Mouse (Mus musculus) liver, embryonic 11.5 days (tissue): ENCODE measurements around the gene Myh9. TPM values are rescaled to one million over a fixed set of nuclear protein-coding genes. Genes with fewer than 3 reads are reported as not detected.
A peak's percentile ranks its signal among the peaks of the same experiment; 100 is the strongest.

Experiments
- ATAC-seq: fragments of 200-750 bp; cut with Nextera tagmentation; replicated peaks from 2 replicates; pipeline ENCODE4 v1.8.0; 2017; ENCODE audit warnings: moderate number of reproducible peaks, mild to moderate bottlenecking, moderate TSS enrichment, moderate library complexity; ENCODE audit not compliant: low FRiP score
- DNase-seq: peaks from one replicate; pipeline ENCODE4 v3.0.0-alpha.2; 2017; ENCODE audit warnings: low spot score
- H3K27ac ChIP-seq: fragments of 300-500 bp; sonication (generic); 2 replicates; pipeline ENCODE4 v1.5.1; 2014; ENCODE audit warnings: mild to moderate bottlenecking, low read depth, low read length, control low read depth
- H3K27me3 ChIP-seq: fragments of 300-500 bp; sonication (generic); replicated peaks from 2 replicates; pipeline ENCODE4 v1.6.1; 2014; ENCODE audit warnings: low read length, mixed read lengths; ENCODE audit not compliant: control insufficient read depth, insufficient read depth
- H3K36me3 ChIP-seq: fragments of 300-500 bp; sonication (generic); 2 replicates; pipeline ENCODE4 v1.6.1; 2014; ENCODE audit warnings: mild to moderate bottlenecking, low read length, moderate library complexity, mixed read lengths; ENCODE audit not compliant: control insufficient read depth, insufficient read depth
- H3K4me1 ChIP-seq: fragments of 300-500 bp; sonication (generic); replicated peaks from 2 replicates; pipeline ENCODE4 v1.6.1; 2014; ENCODE audit warnings: low read length, mixed read lengths; ENCODE audit not compliant: control insufficient read depth, insufficient read depth
- H3K4me2 ChIP-seq: fragments of 300-500 bp; sonication (generic); 2 replicates; pipeline ENCODE4 v1.6.1; 2014; ENCODE audit warnings: mild to moderate bottlenecking, control low read depth, moderate library complexity
- H3K4me3 ChIP-seq: fragments of 300-500 bp; sonication (generic); 2 replicates; pipeline ENCODE4 v1.5.1; 2014; ENCODE audit warnings: low read depth, low read length, control low read depth
- H3K9ac ChIP-seq: fragments of 300-500 bp; sonication (generic); 2 replicates; pipeline ENCODE4 v1.6.1; 2014; ENCODE audit warnings: low read depth, low read length, control low read depth
- H3K9me3 ChIP-seq: fragments of 300-500 bp; sonication (generic); 2 replicates; pipeline ENCODE4 v1.6.1; 2016; ENCODE audit warnings: low read length, inconsistent platforms, mixed read lengths; ENCODE audit not compliant: control insufficient read depth
- WGBS: fragments of 180-500 bp; shearing (Covaris S2); extraction: QIAGEN DNeasy Blood & Tissue Kit; methylation state at CpG from one replicate; pipeline ENCODE4 v1.1.7; 2014; 5-methylcytosine and 5-hydroxymethylcytosine counted together
- polyA plus RNA-seq: library from polyadenylated mRNA; unstranded; fragments of >200 nt; fragmentation: Nextera tagmentation; extraction: Ambion mirVana; gene quantifications from 2 replicates; pipeline ENCODE4 v1.2.1, GENCODE M21; 2014

The Myh9 gene
- polyA plus RNA-seq, 1 experiment from 2014 or later, result 53.0 TPM

- Histone ChIP-seq H3K27ac (no peak overlapping the region), H3K36me3 (no peaks in the 10 kb centered on the region), H3K4me2 (no peak overlapping the region), H3K9ac (no peak overlapping the region), H3K27me3 (no peaks in the 10 kb centered on the region), H3K9me3 (no peaks in the 10 kb centered on the region), H3K4me3 (no peak overlapping the region), H3K4me1 (peaks cover 4% of the 10 kb centered on the region)
- ATAC-seq (no peak), DNase-seq (no peak)
- 81% methylated on average over 22 of the region's 22 CpGs for WGBS
Observed at GRCm38 (mm10) chr15:77862991-77863972, 21.3 kb upstream of the Myh9 start.

DNA sequence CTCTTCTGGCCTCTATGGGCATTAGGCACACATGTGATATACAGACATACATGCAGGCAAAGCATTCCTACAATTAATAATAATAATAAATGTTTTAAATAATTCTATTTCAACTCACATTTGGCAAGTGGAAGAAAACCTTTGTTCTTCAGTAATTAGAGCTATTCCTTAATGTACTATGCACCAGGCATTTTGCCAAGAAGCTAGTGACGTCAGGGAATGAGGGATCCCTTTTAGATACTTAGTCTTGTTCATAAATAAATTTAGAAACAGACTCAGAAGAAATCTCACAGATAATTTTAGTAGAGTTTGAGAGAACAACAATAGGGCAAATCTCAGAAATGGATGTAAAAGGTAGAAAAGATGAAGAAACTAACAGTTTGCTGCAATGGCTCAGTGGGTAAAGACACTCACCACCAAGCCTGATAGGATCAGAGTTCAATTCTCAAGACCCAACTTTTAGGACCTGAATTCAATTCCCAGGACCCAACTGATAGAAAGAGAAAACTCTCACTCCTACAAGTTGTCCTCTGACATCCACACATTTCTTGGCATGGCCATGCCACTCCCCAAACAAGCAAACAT, 18.2 kb upstream of the Myh9 start:
- Histone ChIP-seq H3K4me3 (no peak overlapping the region), H3K4me2 (no peak overlapping the region), H3K27me3 (no peaks in the 10 kb centered on the region), H3K27ac (no peak overlapping the region), H3K4me1 (peaks cover 14% of the 10 kb centered on the region), H3K9ac (no peak overlapping the region), H3K9me3 (no peaks in the 10 kb centered on the region), H3K36me3 (no peaks in the 10 kb centered on the region)
- DNase-seq (no peak), ATAC-seq (no peak)
- 86% methylated on average over 1 of the region's 1 CpGs for WGBS

GRCm38 (mm10) chr15:77857662-77858156, 15.7 kb upstream of the Myh9 start:
- 3% methylated on average over 28 of the region's 28 CpGs for WGBS
- peak overlapping the region; percentile 88 for H3K4me2 ChIP-seq
- H3K9ac ChIP-seq, result peak overlapping the region; percentile 47
- no peaks in the 10 kb centered on the region for H3K27me3 ChIP-seq
- peaks cover 16% of the 10 kb centered on the region for H3K4me1 ChIP-seq
- H3K27ac ChIP-seq, result peak overlapping the region; percentile 20; the same call in 1 of the 2 replicates
- no peaks in the 10 kb centered on the region for H3K36me3 ChIP-seq
- H3K9me3 ChIP-seq, result no peaks in the 10 kb centered on the region
- DNase-seq, result peak; percentile 76
- H3K4me3 ChIP-seq, result peak overlapping the region; percentile 58
- peak; percentile 85 for ATAC-seq

GRCm38 (mm10) chr15:77856541-77856940, 14.6 kb upstream of the Myh9 start:
- Histone ChIP-seq H3K9me3 (no peaks in the 10 kb centered on the region), H3K27ac (peak overlapping the region; percentile 19; the same call in 1 of the 2 replicates), H3K4me2 (no peak overlapping the region), H3K4me3 (no peak overlapping the region), H3K36me3 (no peaks in the 10 kb centered on the region), H3K4me1 (peaks cover 16% of the 10 kb centered on the region), H3K27me3 (no peaks in the 10 kb centered on the region), H3K9ac (no peak overlapping the region)
- ATAC-seq (no peak), DNase-seq (no peak)
- WGBS, result 53% methylated on average over 5 of the region's 5 CpGs

DNA sequence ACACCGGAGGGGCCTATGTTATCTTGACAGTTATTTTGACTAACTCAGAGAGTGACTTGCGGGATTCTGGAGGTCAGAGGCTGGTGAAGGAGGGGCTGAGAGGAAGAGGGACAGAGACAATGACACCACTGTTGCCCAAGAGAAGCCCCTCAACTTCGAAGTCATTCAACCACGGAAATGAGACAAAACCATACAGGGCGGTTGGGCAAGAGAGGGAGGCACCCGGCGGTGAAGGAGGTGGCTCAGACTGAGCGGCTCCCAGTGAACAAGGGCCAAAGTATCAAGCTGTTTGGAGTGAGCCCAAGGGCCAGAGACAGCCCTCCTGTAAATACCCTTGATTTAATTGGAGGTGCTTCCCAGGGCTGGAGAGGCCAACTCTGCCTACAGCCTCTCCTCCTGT, 13.3 kb upstream of the Myh9 start:
- 34% methylated on average over 8 of the region's 8 CpGs for WGBS
- Histone ChIP-seq H3K4me3 (no peak overlapping the region), H3K27me3 (no peaks in the 10 kb centered on the region), H3K4me2 (no peak overlapping the region; the same call in 1 of the 2 replicates), H3K9ac (no peak overlapping the region), H3K27ac (0 out of 2 replicates have a peak overlapping the region, but pooled peaks have one; percentile 59), H3K4me1 (peaks cover 16% of the 10 kb centered on the region), H3K9me3 (no peaks in the 10 kb centered on the region), H3K36me3 (no peaks in the 10 kb centered on the region)
- DNase-seq (no peak), ATAC-seq (no peak)

GRCm38 (mm10) chr15:77852001-77852400, 10.0 kb upstream of the Myh9 start:
- WGBS, result 86% methylated on average over 2 of the region's 2 CpGs
- Histone ChIP-seq H3K4me3 (no peak overlapping the region), H3K36me3 (no peaks in the 10 kb centered on the region), H3K9me3 (no peaks in the 10 kb centered on the region), H3K9ac (no peak overlapping the region), H3K4me1 (peaks cover 16% of the 10 kb centered on the region), H3K27ac (no peak overlapping the region), H3K27me3 (no peaks in the 10 kb centered on the region), H3K4me2 (no peak overlapping the region)
- ATAC-seq, result no peak
- no peak for DNase-seq

- Histone ChIP-seq H3K27ac (no peak overlapping the region; the same call in 1 of the 2 replicates), H3K4me1 (peaks cover 10% of the 10 kb centered on the region)
- WGBS, result 36% methylated on average over 3 of the region's 3 CpGs
Observed at GRCm38 (mm10) chr15:77851136-77851535, 9.2 kb upstream of the Myh9 start.

GRCm38 (mm10) chr15:77849572-77850229, 7.7 kb upstream of the Myh9 start:
- Histone ChIP-seq H3K27me3 (no peaks in the 10 kb centered on the region), H3K4me2 (no peak overlapping the region), H3K36me3 (no peaks in the 10 kb centered on the region), H3K9ac (no peak overlapping the region), H3K4me3 (no peak overlapping the region), H3K4me1 (no peaks in the 10 kb centered on the region; the same call in 1 of the 2 replicates), H3K27ac (no peak overlapping the region), H3K9me3 (no peaks in the 10 kb centered on the region)
- 79% methylated on average over 9 of the region's 9 CpGs for WGBS
- no peak for DNase-seq
- ATAC-seq, result no peak

More at GRCm38 (mm10) chr15:77851136-77851535, 9.2 kb upstream of the Myh9 start:
- H3K36me3 ChIP-seq, result no peaks in the 10 kb centered on the region
- H3K4me3 ChIP-seq, result no peak overlapping the region
- DNase-seq, result no peak
- no peak overlapping the region for H3K4me2 ChIP-seq
- ATAC-seq, result no peak
- H3K9me3 ChIP-seq, result no peaks in the 10 kb centered on the region
- no peak overlapping the region for H3K9ac ChIP-seq
- no peaks in the 10 kb centered on the region for H3K27me3 ChIP-seq
